In genomic region chr5:27792531-27793205, GRCm38 (mm10) we compare ENCODE assay signal across 10 mouse cellular contexts. TPM values are rescaled to one million over a fixed set of nuclear protein-coding genes. Genes with fewer than 3 reads are reported as not detected.
A peak's percentile ranks its signal among the peaks of the same experiment; 100 is the strongest.
DNase-seq lines count a peak whose midpoint lies in the region; ATAC-seq lines count a peak whose summit lies in the region.
"Had no signal": no experiment of that assay in that cellular context is flagged by ENCODE, and none has a peak within 500 bp of the region (broad histone marks: within the 10 kb centered on the region; RNA-seq: fewer than 3 reads in every experiment).

No protein-coding gene starts in this region.

- peak overlapping the region; percentile 77 for H3K4me2 ChIP-seq in heart, embryonic 11.5 days
- peak overlapping the region; percentile 13 for H3K4me2 ChIP-seq in hindbrain, embryonic 11.5 days (replicated peaks; ENCODE audit: low read depth, low read length)

- H3K36me3 ChIP-seq in heart, embryonic 11.5 days (ENCODE audit: control insufficient read depth, insufficient read depth, low read length): peaks cover 4% of the 10 kb centered on the region; the same call in 1 of the 2 replicates
- peaks cover 1% of the 10 kb centered on the region; the same call in 1 of the 2 replicates for H3K36me3 ChIP-seq in hindbrain, embryonic 11.5 days (ENCODE audit: control insufficient read depth, insufficient read depth, low read length)
- peaks cover 21% of the 10 kb centered on the region for H3K36me3 ChIP-seq in midbrain, embryonic 10.5 days

- no peak overlapping the region for H3K27ac ChIP-seq in heart, embryonic 11.5 days (ENCODE audit: low read depth, low read length)
- no peak overlapping the region for H3K27ac ChIP-seq in hindbrain, embryonic 11.5 days (ENCODE audit: low read depth, low read length)
- peak overlapping the region; percentile 100 for H3K27ac ChIP-seq in midbrain, embryonic 10.5 days (replicated peaks)

- no peak for ATAC-seq in heart, embryonic 11.5 days (replicated peaks; ENCODE audit: insufficient number of reproducible peaks, low FRiP score, low TSS enrichment)
- ATAC-seq in hindbrain, embryonic 11.5 days (ENCODE audit: low FRiP score): no peak
- no peak for ATAC-seq in cerebellum, adult (ENCODE audit: insufficient number of reproducible peaks, low FRiP score, low TSS enrichment)

- peaks cover 14% of the 10 kb centered on the region for H3K4me1 ChIP-seq in heart, embryonic 11.5 days (ENCODE audit: control insufficient read depth, insufficient read depth, low read length)
- H3K4me1 ChIP-seq in hindbrain, embryonic 11.5 days (replicated peaks; ENCODE audit: control insufficient read depth, insufficient read depth, low read length): peaks cover 6% of the 10 kb centered on the region
- H3K4me1 ChIP-seq in midbrain, embryonic 10.5 days: peaks cover 25% of the 10 kb centered on the region

- peak overlapping the region; percentile 66 for H3K4me3 ChIP-seq in heart, embryonic 11.5 days (ENCODE audit: low read depth, low read length)
- no peak overlapping the region for H3K4me3 ChIP-seq in hindbrain, embryonic 11.5 days (ENCODE audit: low read depth, low read length)
- peak overlapping the region; percentile 81 for H3K4me3 ChIP-seq in midbrain, embryonic 10.5 days

- H3K27me3 ChIP-seq in heart, embryonic 11.5 days (ENCODE audit: control insufficient read depth, insufficient read depth, low read length): no peaks in the 10 kb centered on the region
- H3K27me3 ChIP-seq in hindbrain, embryonic 11.5 days (ENCODE audit: control insufficient read depth, insufficient read depth, low read length): no peaks in the 10 kb centered on the region
- no peaks in the 10 kb centered on the region for H3K27me3 ChIP-seq in midbrain, embryonic 10.5 days (ENCODE audit: low read depth, poor library complexity, severe bottlenecking)

- 54% methylated on average over 9 of the region's 9 CpGs for WGBS in heart, embryonic 11.5 days (ENCODE audit: insufficient replicate concordance)
- 61% methylated on average over 9 of the region's 9 CpGs for WGBS in hindbrain, embryonic 11.5 days
- WGBS in midbrain, embryonic 10.5 days: 70% methylated on average over 9 of the region's 9 CpGs

- H3K9ac ChIP-seq in heart, embryonic 11.5 days (ENCODE audit: low read depth, low read length): no peak overlapping the region
- no peak overlapping the region for H3K9ac ChIP-seq in hindbrain, embryonic 11.5 days (ENCODE audit: low read depth, low read length)

- DNase-seq in heart, postnatal 4 days: no peak
- peak; percentile 31 for DNase-seq in ES-CJ7 (ENCODE audit: low read depth, low spot score)
- DNase-seq in hindbrain, embryonic 11.5 days (ENCODE audit: low spot score): peak; percentile 1
- peak; percentile 11 for DNase-seq in midbrain, embryonic 10.5 days (ENCODE audit: low spot score)
- DNase-seq in cerebellum, adult 18-20 months: no peak
- DNase-seq in adrenal gland, postnatal 4 days (ENCODE audit: low spot score in 2 of 2): no peak
- DNase-seq: thymus, postnatal 14 days had no signal

- no peaks in the 10 kb centered on the region for H3K9me3 ChIP-seq in heart, embryonic 11.5 days (replicated peaks; ENCODE audit: control insufficient read depth, low read length)
- H3K9me3 ChIP-seq in hindbrain, embryonic 11.5 days (ENCODE audit: control insufficient read depth, low read length): no peaks in the 10 kb centered on the region
- no peaks in the 10 kb centered on the region for H3K9me3 ChIP-seq in midbrain, embryonic 10.5 days (replicated peaks)

RNA-seq across cellular contexts. Expression of gene Paxip1, which starts 1.2 kb away (rescaled TPM):
- polyA plus RNA-seq in heart, embryonic 11.5 days (2014; fragmentation: Nextera tagmentation; extraction: Ambion mirVana): 27.2 and 28.2 TPM in 2 replicates
- total RNA-seq in heart, postnatal 4 days (2021): 10 to 100 TPM; 30.4 to 31.7 TPM
- 34.6 and 41.9 TPM in 2 replicates for polyA plus RNA-seq in hindbrain, embryonic 11.5 days (2014; fragmentation: Nextera tagmentation; extraction: Ambion mirVana)
- polyA plus RNA-seq in midbrain, embryonic 10.5 days (2016; fragmentation: Nextera tagmentation; extraction: Ambion mirVana): 56.6 and 58.1 TPM in 2 replicates
- 10 to 100 TPM; 40.2 to 41.5 TPM for total RNA-seq in adrenal gland, postnatal 4 days (2021)

RNA-seq across cellular contexts. Expression of gene Htr5a, which starts 49.3 kb away (rescaled TPM):
- polyA plus RNA-seq in heart, embryonic 11.5 days (2014; fragmentation: Nextera tagmentation; extraction: Ambion mirVana): not detected in 2 replicates
- not detected for total RNA-seq in heart, postnatal 4 days (2021)
- 0.07 TPM in 1 of 2 replicates, not detected in the other for polyA plus RNA-seq in hindbrain, embryonic 11.5 days (2014; fragmentation: Nextera tagmentation; extraction: Ambion mirVana)
- 0.02 TPM in 1 of 2 replicates, not detected in the other for polyA plus RNA-seq in midbrain, embryonic 10.5 days (2016; fragmentation: Nextera tagmentation; extraction: Ambion mirVana)
- total RNA-seq in adrenal gland, postnatal 4 days (2021): under 1 TPM in 1 of 2 experiments, not detected in 1; 0.06 TPM
- polyA plus RNA-seq: Patski had no signal

Comparison
In these comparisons a context has a peak if more than half of its experiments do, and no peak if none do; other contexts are left out.
1. DNase-seq: peak in ES-CJ7 (single experiment), hindbrain, embryonic 11.5 days (single experiment) and midbrain, embryonic 10.5 days (single experiment); none in heart, postnatal 4 days (single experiment), cerebellum, adult 18-20 months (0 of 2) and adrenal gland, postnatal 4 days (0 of 2).